Mouse (Mus musculus): Measurements from ENCODE around the gene Slc17a7. TPM values are rescaled to one million over a fixed set of nuclear protein-coding genes. Genes with fewer than 3 reads are reported as not detected.

Slc17a7 gene
- polyA plus RNA-seq, 1 experiment from 2014 or later = 0.52 TPM

DNA sequence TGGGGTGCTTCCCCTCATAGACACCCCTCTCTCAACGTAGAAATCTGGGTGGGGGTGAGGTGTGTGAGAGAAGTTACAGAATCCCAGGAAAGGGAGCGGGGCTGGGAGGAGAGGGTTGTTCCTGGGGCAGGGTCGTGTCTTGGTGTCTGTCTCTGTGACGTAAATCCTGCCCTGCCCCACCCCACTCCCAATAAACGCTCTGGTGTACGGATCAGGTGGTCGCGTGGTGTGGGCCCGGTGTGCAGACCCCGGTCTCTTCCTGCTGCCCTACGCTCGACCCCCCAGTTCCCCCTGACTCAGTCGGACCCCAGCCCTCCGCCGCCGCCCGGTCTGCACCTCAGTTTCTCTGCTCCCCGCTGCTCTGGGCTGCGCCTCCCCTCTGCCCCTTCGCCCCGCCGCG lies 12.2 kb downstream of the Slc17a7 start:
- no peaks in the 10 kb centered on the region for H3K36me3 ChIP-seq
- H3K9me3 ChIP-seq (replicated peaks) = peaks cover 11% of the 10 kb centered on the region
- peaks cover 97% of the 10 kb centered on the region for H3K27me3 ChIP-seq (ENCODE audit: low read depth, poor library complexity, severe bottlenecking)
- WGBS = under 1% methylated on average over 23 of the region's 23 CpGs
- 0 out of 2 replicates have a peak overlapping the region, but pooled peaks have one; percentile 13 for H3K27ac ChIP-seq (replicated peaks)
- peaks cover 27% of the 10 kb centered on the region for H3K4me1 ChIP-seq
- no peak for DNase-seq (ENCODE audit: low spot score)
- H3K4me3 ChIP-seq = peak overlapping the region; percentile 44

DNA sequence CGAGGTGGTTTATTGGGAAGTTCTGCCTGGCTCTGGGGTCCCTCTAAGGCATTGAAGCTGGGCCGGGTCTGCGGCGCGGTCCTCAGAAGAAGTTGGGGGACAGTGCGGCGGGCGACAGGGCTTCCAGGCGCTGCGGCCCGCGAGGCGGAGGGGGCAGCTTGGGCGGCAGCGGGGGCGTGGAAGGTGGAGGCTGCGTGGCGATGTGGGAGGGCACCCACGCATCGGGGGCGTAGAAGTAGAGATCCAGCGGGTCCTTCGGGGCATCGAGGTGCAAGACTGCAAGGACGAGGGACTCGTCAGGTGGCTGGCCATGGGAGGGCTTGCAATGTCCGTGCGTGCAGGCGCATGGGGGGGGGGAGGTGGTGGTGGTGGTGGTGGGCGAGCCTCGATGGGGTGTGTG lies 12.6 kb downstream of the Slc17a7 start:
- Histone ChIP-seq H3K36me3 (no peaks in the 10 kb centered on the region), H3K4me3 (peak overlapping the region; percentile 44), H3K27me3 (ENCODE audit: low read depth, poor library complexity, severe bottlenecking) (peaks cover 97% of the 10 kb centered on the region), H3K4me1 (peaks cover 32% of the 10 kb centered on the region), H3K27ac (replicated peaks) (0 out of 2 replicates have a peak overlapping the region, but pooled peaks have one; percentile 13), H3K9me3 (replicated peaks) (peaks cover 9% of the 10 kb centered on the region; the same call in 1 of the 2 replicates)
- WGBS = under 1% methylated on average over 29 of the region's 31 CpGs
- DNase-seq (ENCODE audit: low spot score) = no peak

DNA sequence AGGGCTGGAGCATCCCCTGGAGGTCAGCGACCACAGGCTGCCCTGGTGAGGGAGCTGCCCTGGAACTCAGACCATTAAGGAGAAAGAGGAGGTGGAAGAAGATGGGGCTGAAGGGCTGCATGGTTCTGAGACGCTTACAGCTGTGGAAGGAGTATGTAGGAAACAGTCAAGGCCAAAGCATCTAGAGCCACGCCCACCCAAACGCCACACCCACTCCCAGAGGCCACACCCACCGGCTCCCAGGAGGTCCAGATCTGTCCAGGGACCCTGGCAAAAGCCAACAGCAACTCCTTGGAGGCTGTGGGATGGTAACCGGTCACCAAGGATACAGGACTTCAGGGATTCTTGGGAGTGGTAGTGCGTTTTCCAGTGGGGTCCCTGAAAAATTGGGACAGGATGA lies 14.8 kb downstream of the Slc17a7 start:
- no peak overlapping the region for H3K27ac ChIP-seq (replicated peaks)
- H3K4me1 ChIP-seq = peaks cover 48% of the 10 kb centered on the region
- H3K9me3 ChIP-seq (replicated peaks) = no peaks in the 10 kb centered on the region
- WGBS = 21% methylated on average over 7 of the region's 7 CpGs
- peaks cover 99% of the 10 kb centered on the region for H3K27me3 ChIP-seq (ENCODE audit: low read depth, poor library complexity, severe bottlenecking)
- H3K36me3 ChIP-seq = no peaks in the 10 kb centered on the region
- H3K4me3 ChIP-seq = no peak overlapping the region
- no peak for DNase-seq (ENCODE audit: low spot score)

DNA sequence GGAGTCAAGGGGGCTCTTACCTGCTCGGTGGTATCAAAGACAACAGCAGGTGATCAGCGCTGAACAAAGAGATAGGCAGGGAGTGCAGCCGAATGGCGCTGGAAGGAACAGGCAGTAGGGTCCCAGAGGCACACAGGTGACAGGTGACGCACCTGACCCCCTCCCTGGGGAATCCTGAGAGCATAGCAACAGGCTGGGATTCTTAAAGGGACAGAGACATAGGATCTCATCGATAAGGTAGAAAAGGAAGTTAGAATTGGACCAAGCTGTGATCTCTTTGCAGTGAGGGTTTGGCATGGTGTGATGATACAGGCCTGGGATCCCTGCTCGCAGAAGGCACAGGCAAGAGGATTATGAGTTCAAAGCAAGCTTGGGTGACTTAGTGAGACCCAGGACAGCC lies 15.7 kb downstream of the Slc17a7 start, which contains the start of gene Gfy:
Gene Gfy (minus strand): TSS at position 101 of the 400 bp plus-strand sequence.
- WGBS = 33% methylated on average over 7 of the region's 7 CpGs
- H3K27ac ChIP-seq (replicated peaks) = no peak within 1 kb of the TSS
- DNase-seq (ENCODE audit: low spot score) = no peak
- no peaks in the 10 kb centered on the region for H3K36me3 ChIP-seq
- no peak within 1 kb of the TSS for H3K4me3 ChIP-seq
- peaks cover 46% of the 10 kb centered on the region for H3K4me1 ChIP-seq
- H3K9me3 ChIP-seq (replicated peaks) = no peaks in the 10 kb centered on the region
- H3K27me3 ChIP-seq (ENCODE audit: low read depth, poor library complexity, severe bottlenecking) = peaks cover 100% of the 10 kb centered on the region

DNA sequence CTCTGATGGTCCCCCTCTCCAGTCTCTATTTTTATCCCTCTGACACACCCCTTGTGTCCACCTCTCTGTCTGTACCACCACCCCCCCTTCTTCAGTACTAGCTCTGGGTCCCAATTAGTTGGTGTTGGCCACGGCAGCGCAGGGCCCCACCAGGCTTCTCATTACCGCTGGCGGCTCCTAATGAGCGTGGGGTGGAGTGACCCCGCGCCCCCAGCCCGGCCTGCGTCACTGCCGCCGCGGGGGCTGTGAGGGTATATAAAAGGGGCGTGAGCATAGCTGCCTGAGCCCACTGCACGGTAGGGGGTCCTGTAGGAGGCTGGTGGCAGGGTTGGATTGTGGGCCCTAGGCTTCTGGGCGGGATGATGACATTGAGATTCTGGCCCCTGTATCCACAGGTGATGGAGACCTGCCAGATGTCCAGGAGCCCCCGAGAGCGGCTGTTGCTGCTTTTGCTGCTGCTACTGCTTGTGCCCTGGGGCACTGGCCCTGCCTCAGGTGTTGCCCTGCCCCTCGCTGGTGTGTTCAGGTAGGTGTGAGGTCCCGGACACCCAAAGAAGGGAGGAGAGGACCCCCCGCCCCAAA lies 17.2 kb downstream of the Slc17a7 start, which contains the start of gene Pth2:
Gene Pth2 (plus strand): TSS at position 100 of the 582 bp plus-strand sequence.
- Histone ChIP-seq H3K27me3 (ENCODE audit: low read depth, poor library complexity, severe bottlenecking) (peaks cover 100% of the 10 kb centered on the region), H3K9me3 (replicated peaks) (no peaks in the 10 kb centered on the region), H3K4me1 (peaks cover 31% of the 10 kb centered on the region), H3K4me3 (peak within 1 kb of the TSS; percentile 45), H3K36me3 (no peaks in the 10 kb centered on the region), H3K27ac (replicated peaks) (no peak within 1 kb of the TSS)
- DNase-seq (ENCODE audit: low spot score) = no peak
- 25% methylated on average over 20 of the region's 20 CpGs for WGBS

DNA sequence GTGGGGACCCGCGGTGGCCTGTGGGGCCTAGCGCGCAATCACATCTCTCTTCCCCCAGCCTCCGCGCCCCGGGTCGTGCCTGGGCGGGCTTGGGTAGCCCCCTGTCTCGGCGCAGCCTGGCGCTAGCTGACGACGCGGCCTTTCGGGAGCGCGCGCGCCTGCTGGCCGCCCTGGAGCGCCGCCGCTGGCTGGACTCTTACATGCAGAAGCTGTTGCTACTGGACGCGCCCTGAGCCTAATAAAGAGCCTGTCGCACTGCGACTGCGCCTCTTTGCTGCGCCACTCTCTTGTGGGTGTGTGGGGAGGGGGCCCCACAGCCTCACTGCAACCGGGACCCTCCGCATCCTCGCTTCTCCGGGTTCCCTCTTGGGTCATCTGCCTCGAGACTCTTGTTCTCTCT lies 17.8 kb downstream of the Slc17a7 start:
- peaks cover 100% of the 10 kb centered on the region for H3K27me3 ChIP-seq (ENCODE audit: low read depth, poor library complexity, severe bottlenecking)
- WGBS = 4% methylated on average over 35 of the region's 35 CpGs
- no peak overlapping the region for H3K27ac ChIP-seq (replicated peaks)
- H3K36me3 ChIP-seq = no peaks in the 10 kb centered on the region
- peak overlapping the region; percentile 45 for H3K4me3 ChIP-seq
- H3K4me1 ChIP-seq = peaks cover 26% of the 10 kb centered on the region
- H3K9me3 ChIP-seq (replicated peaks) = no peaks in the 10 kb centered on the region
- no peak for DNase-seq (ENCODE audit: low spot score)

DNA sequence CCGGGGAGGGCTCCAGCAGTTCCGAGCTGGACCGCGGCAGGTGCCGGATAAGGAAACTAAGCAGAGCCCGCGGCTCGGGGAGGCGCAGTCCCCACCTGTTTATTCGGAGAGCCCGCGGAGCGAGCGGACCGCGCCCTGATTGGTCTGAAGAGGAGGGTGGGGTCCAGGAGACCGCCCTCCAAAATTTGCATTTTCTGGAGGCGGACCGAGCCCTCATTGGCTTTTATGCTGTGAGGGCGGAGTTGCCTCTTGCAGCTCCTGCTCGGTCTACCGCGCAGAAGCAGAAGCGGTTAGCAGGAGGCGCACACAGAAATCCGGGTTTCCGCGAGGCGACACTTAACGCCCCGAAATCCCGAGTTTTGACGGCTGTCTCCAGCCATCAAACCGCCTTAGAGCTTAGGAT lies 18.5 kb downstream of the Slc17a7 start:
- H3K27ac ChIP-seq (replicated peaks) = no peak overlapping the region; the same call in 1 of the 2 replicates
- no peaks in the 10 kb centered on the region for H3K9me3 ChIP-seq (replicated peaks)
- peak; percentile 87 for DNase-seq (ENCODE audit: low spot score)
- peak overlapping the region; percentile 45 for H3K4me3 ChIP-seq
- peaks cover 100% of the 10 kb centered on the region for H3K27me3 ChIP-seq (ENCODE audit: low read depth, poor library complexity, severe bottlenecking)
- under 1% methylated on average over 34 of the region's 34 CpGs for WGBS
- H3K4me1 ChIP-seq = peaks cover 24% of the 10 kb centered on the region
- H3K36me3 ChIP-seq = no peaks in the 10 kb centered on the region

DNA sequence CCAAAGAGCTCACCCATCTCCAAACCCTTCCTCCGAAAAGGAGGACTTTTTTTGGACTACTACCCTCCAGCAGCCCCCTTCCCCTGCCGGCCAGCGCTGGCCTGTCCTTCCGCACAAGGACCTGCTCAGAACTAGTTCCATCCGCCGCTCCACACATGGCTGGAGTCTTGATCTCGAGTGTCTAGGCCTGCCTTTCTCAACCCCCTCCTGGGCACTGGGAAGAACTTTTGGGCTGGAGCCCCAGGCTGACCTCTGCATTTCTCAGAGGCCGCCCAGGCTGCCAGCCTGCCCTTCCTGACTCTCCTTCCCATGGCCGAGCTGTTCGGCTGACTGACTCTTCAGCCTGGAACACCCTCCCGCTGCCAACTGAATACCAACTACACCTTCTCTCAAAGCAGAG lies 18.9 kb downstream of the Slc17a7 start:
- Histone ChIP-seq H3K36me3 (no peaks in the 10 kb centered on the region), H3K9me3 (replicated peaks) (no peaks in the 10 kb centered on the region), H3K4me3 (peak overlapping the region; percentile 45), H3K27ac (replicated peaks) (no peak overlapping the region; the same call in 1 of the 2 replicates), H3K27me3 (ENCODE audit: low read depth, poor library complexity, severe bottlenecking) (peaks cover 98% of the 10 kb centered on the region), H3K4me1 (peaks cover 24% of the 10 kb centered on the region)
- WGBS = 16% methylated on average over 11 of the region's 11 CpGs
- no peak for DNase-seq (ENCODE audit: low spot score)

DNA sequence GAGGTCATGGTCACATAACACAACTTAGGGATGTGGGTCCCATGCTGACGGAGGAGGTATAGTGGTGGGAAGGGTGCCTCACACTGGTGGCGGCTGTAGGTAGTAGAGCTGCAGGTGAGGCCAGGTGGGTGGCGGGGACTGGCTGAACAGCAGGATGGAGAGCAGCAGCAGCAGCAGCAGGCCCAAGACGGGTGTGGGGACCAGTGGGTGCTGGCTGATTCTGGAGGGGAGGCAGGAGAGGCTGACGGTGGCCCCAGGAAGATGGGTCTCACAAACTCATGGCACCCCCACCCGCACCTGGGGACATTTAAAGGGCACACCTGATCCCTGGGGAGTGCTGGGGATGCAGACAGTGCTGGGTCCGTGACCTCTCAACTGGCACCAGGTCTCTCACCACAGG lies 19.9 kb downstream of the Slc17a7 start:
- WGBS = 64% methylated on average over 7 of the region's 7 CpGs
- DNase-seq (ENCODE audit: low spot score) = no peak
- Histone ChIP-seq H3K36me3 (no peaks in the 10 kb centered on the region), H3K27me3 (ENCODE audit: low read depth, poor library complexity, severe bottlenecking) (peaks cover 98% of the 10 kb centered on the region), H3K27ac (replicated peaks) (no peak overlapping the region), H3K4me1 (peaks cover 24% of the 10 kb centered on the region), H3K9me3 (replicated peaks) (no peaks in the 10 kb centered on the region), H3K4me3 (no peak overlapping the region)

DNA sequence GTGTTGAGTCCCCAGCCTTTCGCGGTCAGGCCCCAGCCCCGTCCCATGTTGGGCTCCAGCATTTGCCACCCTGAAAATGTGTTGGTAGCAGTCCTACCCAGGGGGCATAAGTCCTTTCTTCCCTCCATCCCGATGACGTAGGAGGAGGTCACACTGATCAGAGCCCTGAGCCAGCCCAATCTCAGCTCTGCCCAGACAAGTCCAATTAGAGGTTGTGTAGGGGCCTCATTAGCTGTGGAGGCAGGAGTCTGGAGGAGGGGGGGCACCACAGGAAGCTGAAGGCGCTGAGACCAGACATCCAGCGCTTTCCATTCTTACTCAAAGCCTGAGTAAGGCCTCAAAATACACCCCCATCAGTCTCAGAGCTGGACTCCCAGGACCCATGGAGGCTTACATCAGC lies 22.2 kb downstream of the Slc17a7 start:
- 71% methylated on average over 7 of the region's 7 CpGs for WGBS
- Histone ChIP-seq H3K27ac (replicated peaks) (no peak overlapping the region), H3K27me3 (ENCODE audit: low read depth, poor library complexity, severe bottlenecking) (peaks cover 93% of the 10 kb centered on the region), H3K4me1 (peaks cover 22% of the 10 kb centered on the region), H3K4me3 (no peak overlapping the region), H3K9me3 (replicated peaks) (no peaks in the 10 kb centered on the region), H3K36me3 (no peaks in the 10 kb centered on the region)
- no peak for DNase-seq (ENCODE audit: low spot score)

DNA sequence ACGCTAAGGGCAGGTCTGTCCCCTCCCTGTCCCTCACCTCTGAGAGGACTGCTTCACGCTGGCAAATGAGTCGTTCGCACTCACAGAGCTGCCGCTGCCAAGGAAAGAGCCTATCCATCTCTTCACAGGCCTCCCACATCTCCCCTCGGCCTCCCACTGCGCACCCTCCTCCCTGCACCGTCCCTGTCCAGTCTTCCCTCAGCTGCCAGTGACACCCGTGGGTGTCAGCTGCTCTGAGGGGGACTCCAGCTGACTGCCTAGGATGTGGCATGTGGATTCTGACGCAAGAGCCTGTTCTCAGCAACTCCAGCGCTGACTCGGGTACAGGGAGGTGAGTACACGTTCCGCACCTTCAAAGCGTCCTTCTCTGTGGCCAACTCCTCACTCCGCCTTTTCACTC lies 25.9 kb downstream of the Slc17a7 start:
- WGBS = 59% methylated on average over 16 of the region's 16 CpGs
- H3K27me3 ChIP-seq (ENCODE audit: low read depth, poor library complexity, severe bottlenecking) = peaks cover 83% of the 10 kb centered on the region

DNA sequence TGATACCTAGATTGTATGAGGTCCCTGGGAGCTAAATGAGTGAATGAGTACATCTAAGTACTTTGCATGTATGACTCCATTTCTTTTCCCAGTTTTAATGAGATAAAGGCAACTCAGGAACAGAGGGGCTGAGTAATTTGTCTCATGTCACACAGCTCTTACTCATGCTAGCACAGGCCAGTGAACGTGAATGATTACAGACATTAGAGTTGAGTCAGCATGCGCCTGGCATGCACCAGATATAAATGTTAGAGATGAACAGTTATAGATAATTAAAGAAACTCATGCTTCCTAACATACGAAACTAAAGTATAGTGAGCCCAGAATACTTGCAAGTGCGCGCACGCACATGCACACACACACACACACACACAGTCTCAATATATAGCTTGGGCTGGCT lies 26.4 kb downstream of the Slc17a7 start:
- H3K4me1 ChIP-seq = peaks cover 30% of the 10 kb centered on the region
- WGBS = 92% methylated on average over 6 of the region's 6 CpGs
- no peak overlapping the region for H3K4me3 ChIP-seq
- H3K27me3 ChIP-seq (ENCODE audit: low read depth, poor library complexity, severe bottlenecking) = peaks cover 77% of the 10 kb centered on the region
- H3K27ac ChIP-seq (replicated peaks) = no peak overlapping the region
- H3K36me3 ChIP-seq = no peaks in the 10 kb centered on the region
- no peak for DNase-seq (ENCODE audit: low spot score)
- H3K9me3 ChIP-seq (replicated peaks) = no peaks in the 10 kb centered on the region

More for the DNA sequence above, 25.9 kb downstream of the Slc17a7 start:
- Histone ChIP-seq H3K36me3 (no peaks in the 10 kb centered on the region), H3K4me3 (no peak overlapping the region), H3K9me3 (replicated peaks) (no peaks in the 10 kb centered on the region), H3K4me1 (peaks cover 26% of the 10 kb centered on the region), H3K27ac (replicated peaks) (no peak overlapping the region)
- no peak for DNase-seq (ENCODE audit: low spot score)

DNA sequence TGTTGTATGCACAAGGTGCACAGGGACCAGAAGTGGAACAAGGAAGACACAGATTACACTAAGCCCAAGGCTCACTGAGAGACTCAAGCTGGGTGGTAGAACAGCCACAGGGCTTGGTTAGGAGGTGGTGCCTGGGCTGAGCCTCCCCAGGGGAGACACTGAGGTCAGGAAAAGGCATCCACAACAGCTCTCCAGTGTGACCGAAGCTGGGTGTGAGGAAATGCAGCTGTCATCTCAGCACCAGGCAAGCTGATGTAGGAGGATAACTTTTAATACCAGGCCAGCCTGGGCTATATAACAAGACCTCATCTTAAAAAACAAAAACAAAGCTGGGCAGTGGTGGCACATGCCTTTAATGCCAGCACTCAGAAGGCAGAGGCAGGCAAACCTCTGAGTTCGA lies 27.4 kb downstream of the Slc17a7 start:
- WGBS = 93% methylated on average over 2 of the region's 2 CpGs
- no peak for DNase-seq (ENCODE audit: low spot score)
- no peak overlapping the region for H3K27ac ChIP-seq (replicated peaks)
- peaks cover 77% of the 10 kb centered on the region for H3K27me3 ChIP-seq (ENCODE audit: low read depth, poor library complexity, severe bottlenecking)
- H3K4me1 ChIP-seq = peaks cover 38% of the 10 kb centered on the region
- H3K36me3 ChIP-seq = no peaks in the 10 kb centered on the region
- no peaks in the 10 kb centered on the region for H3K9me3 ChIP-seq (replicated peaks)
- H3K4me3 ChIP-seq = no peak overlapping the region
